Mouse (Mus musculus) lung, embryonic 14.5 days (tissue): ENCODE data around the gene Mmp11. TPM values are rescaled to one million over a fixed set of nuclear protein-coding genes. Genes with fewer than 3 reads are reported as not detected.
A peak's percentile ranks its signal among the peaks of the same experiment; 100 is the strongest.

ENCODE experiments used
- ATAC-seq: fragments of 200-750 bp; cut with Nextera tagmentation; 2 replicates; pipeline ENCODE4 v1.8.0; 2017; ENCODE audit warnings: mild to moderate bottlenecking, moderate TSS enrichment, moderate library complexity; ENCODE audit not compliant: insufficient read depth
- DNase-seq: peaks from one replicate; pipeline ENCODE4 v3.0.0-alpha.2; 2015
- H3K27ac ChIP-seq: fragments of 300-500 bp; sonication (generic); 2 replicates; pipeline ENCODE4 v1.5.1; 2014; ENCODE audit warnings: low read depth, mild to moderate bottlenecking, moderate library complexity
- H3K27me3 ChIP-seq: fragments of 300-500 bp; sonication (generic); 2 replicates; pipeline ENCODE4 v1.6.1; 2014; ENCODE audit warnings: low read length, control low read depth; ENCODE audit not compliant: insufficient read depth
- H3K36me3 ChIP-seq: fragments of 300-500 bp; sonication (generic); 2 replicates; pipeline ENCODE4 v1.6.1; 2014; ENCODE audit warnings: control low read depth; ENCODE audit not compliant: insufficient read depth
- H3K4me1 ChIP-seq: fragments of 300-500 bp; sonication (generic); 2 replicates; pipeline ENCODE4 v1.6.1; 2014; ENCODE audit warnings: antibody characterized with exemption, control low read depth; ENCODE audit not compliant: insufficient read depth
- H3K4me2 ChIP-seq: fragments of 300-500 bp; sonication (generic); 2 replicates; pipeline ENCODE4 v1.6.1; 2014; ENCODE audit warnings: mild to moderate bottlenecking
- H3K4me3 ChIP-seq: fragments of 300-500 bp; sonication (generic); 2 replicates; pipeline ENCODE4 v1.5.1; 2014; ENCODE audit warnings: low read depth, low read length
- H3K9ac ChIP-seq: fragments of 300-500 bp; sonication (generic); 2 replicates; pipeline ENCODE4 v1.6.1; 2014
- H3K9me3 ChIP-seq: fragments of 300-500 bp; sonication (generic); 2 replicates; pipeline ENCODE4 v1.6.1; 2016; ENCODE audit warnings: low read depth, low read length, control low read depth
- CTCF ChIP-seq: IDR thresholded peaks from 2 replicates; pipeline ENCODE4 v1.5.1; 2016; ENCODE audit warnings: antibody characterized with exemption, low read depth
- WGBS: fragments of 180-500 bp; shearing (Covaris S2); extraction: QIAGEN DNeasy Blood & Tissue Kit; methylation state at CpG from one replicate; pipeline ENCODE4 v1.1.7; 2014; 5-methylcytosine and 5-hydroxymethylcytosine counted together
- polyA plus RNA-seq: library from polyadenylated mRNA; unstranded; fragments of >200 nt; fragmentation: Nextera tagmentation; extraction: Ambion mirVana; gene quantifications from 2 replicates; pipeline ENCODE4 v1.2.1, GENCODE M21; 2014

Mmp11 gene
- polyA plus RNA-seq, 1 experiment from 2014 or later = 61.9 TPM

DNA sequence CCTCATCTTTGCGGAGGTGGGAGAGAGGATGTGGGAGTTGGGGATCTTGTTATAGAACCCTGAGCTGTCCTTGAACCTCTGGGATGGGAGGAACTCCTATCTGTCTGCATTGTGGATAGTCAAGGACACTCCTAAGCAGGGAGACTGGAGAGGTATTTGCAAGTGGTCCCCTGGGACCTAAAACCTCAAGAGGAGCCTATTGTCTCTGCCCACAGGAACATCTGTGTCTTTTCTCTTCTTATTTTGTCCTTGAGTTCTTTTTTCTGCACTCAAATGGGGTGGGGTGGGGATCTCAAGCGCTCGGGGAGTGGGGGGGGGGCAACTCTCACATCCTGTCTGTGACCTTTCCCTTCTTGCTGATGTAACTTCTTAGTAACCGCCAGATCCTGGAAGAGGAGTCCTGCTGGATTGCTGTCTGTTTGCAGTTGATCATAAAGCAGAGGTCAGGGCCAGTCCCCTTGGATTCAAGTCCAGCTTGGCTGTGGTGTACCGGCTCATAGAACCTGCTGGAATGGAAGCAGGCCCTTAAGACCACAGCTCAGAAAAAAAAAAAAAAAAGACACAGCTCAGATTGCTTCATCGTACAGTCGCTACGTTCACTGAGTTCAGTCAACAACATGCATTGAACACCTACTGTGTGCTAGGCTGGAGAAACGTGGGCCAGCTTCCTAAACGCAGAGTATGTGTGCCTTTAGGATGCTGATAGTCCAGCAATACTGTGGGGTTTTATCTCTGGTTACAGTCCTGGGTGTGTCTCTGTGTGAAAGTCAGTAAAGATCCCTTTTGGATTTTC is 1.8 kb upstream of the Mmp11 start:
- WGBS = 56% methylated on average over 10 of the region's 10 CpGs
- DNase-seq (no peak), ATAC-seq (no peak)
- no peak for TF ChIP-seq CTCF
- Histone ChIP-seq H3K4me1 (peaks cover 3% of the 10 kb centered on the region; the same call in 1 of the 2 replicates), H3K9ac (no peak overlapping the region), H3K9me3 (no peaks in the 10 kb centered on the region), H3K36me3 (no peaks in the 10 kb centered on the region), H3K4me3 (no peak overlapping the region), H3K27me3 (peaks cover 18% of the 10 kb centered on the region), H3K4me2 (0 out of 2 replicates have a peak overlapping the region, but pooled peaks have one; percentile 76), H3K27ac (no peak overlapping the region)

DNA sequence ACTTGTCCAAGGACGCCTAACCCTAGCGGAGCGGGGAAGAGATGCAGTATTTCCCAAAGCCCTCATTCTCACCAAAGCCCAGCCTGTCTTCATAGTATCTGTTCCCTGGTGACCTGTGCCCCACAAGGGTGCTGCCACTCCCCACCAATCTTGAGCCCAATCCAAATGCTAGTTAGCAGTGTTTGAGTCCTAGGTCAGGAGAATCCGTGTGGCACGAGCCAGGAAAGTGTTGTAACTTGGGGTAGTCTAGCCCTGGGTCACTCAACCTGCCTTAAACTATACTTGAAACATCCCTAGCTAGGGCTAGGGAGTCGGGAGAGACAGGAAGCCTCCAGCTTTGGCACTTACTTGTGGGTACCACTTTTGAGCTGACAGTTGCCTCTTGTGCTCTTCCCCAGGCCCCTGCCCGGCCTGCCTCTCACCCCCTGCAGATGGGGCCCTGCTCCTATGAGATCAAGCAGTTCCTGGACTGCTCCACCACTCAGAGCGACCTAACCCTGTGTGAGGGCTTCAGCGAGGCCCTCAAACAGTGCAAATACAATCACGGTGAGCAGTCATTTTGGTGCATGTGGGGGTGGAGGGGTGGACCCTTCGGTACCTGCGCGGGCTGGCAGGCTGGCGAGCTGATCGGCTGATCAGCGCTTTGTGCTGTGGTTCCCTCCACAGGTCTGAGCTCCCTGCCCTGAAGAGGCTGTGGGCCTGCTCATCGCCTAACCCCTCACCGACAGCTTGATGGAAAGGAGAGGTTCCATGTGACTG is 792 bp upstream of the Mmp11 start:
- Histone ChIP-seq H3K27me3 (peaks cover 18% of the 10 kb centered on the region), H3K4me2 (peak overlapping the region; percentile 76), H3K27ac (peak overlapping the region; percentile 10; the same call in 1 of the 2 replicates), H3K4me1 (peaks cover 7% of the 10 kb centered on the region; the same call in 1 of the 2 replicates), H3K4me3 (no peak overlapping the region; the same call in 1 of the 2 replicates), H3K9ac (no peak overlapping the region), H3K36me3 (no peaks in the 10 kb centered on the region), H3K9me3 (no peaks in the 10 kb centered on the region)
- 40% methylated on average over 18 of the region's 18 CpGs for WGBS
- no peak for DNase-seq
- ATAC-seq = no peak
- TF ChIP-seq CTCF = no peak

DNA sequence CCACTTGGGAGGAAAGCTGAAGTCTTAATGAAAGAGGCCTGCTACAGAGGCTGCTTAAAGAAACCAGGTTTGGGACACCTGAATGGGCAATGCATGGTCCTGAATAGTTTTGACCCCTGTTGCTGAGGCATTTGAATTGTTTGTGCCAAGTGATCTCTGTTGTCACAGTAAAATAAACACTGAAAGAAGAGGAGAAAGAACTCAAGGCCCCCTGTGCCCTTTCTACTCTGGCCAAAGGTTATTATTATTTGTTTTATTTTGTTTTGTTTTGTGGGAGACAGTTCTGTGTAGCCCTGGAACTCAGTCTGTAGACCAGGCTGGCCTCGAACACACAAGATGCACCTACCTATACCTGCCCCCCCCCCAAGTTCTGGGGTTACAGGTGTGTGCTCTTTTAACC is 1.3 kb downstream of the Mmp11 start:
- H3K27me3 ChIP-seq = peaks cover 21% of the 10 kb centered on the region
- H3K4me3 ChIP-seq = peak overlapping the region; percentile 55; the same call in 1 of the 2 replicates
- WGBS = 44% methylated on average over 1 of the region's 1 CpGs
- no peaks in the 10 kb centered on the region for H3K36me3 ChIP-seq
- H3K4me1 ChIP-seq = peaks cover 19% of the 10 kb centered on the region
- no peak overlapping the region for H3K9ac ChIP-seq
- no peak for TF ChIP-seq CTCF
- H3K27ac ChIP-seq = no peak overlapping the region
- DNase-seq (no peak), ATAC-seq (no peak)
- no peaks in the 10 kb centered on the region for H3K9me3 ChIP-seq
- H3K4me2 ChIP-seq = peak overlapping the region; percentile 76

DNA sequence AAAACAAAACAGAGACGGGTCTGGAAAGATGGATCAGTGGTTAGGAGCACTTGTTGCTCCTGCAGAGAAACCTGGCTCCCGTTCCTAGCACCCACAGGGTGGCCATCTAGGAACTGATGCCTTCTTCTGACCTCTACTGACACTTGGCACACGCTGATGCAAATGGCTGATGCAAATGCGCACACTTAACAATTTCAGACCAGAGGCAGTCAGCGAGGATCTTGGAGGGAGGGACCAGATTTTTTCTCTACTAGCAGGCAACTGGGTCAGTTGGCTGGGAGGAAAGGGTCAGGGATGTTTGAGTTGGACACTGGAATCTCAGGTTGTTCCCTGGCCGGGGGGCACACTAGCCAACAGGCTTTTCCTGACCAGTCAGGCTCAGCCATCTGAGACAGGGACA is 3.4 kb downstream of the Mmp11 start, which contains the start of gene Chchd10:
TSS of gene Chchd10 (plus strand) at position 240 of the 400 bp plus-strand sequence.
- 28% methylated on average over 6 of the region's 6 CpGs for WGBS
- H3K27me3 ChIP-seq = peaks cover 21% of the 10 kb centered on the region
- TF ChIP-seq CTCF = no peak
- peak within 1 kb of the TSS; percentile 79 for H3K9ac ChIP-seq
- H3K27ac ChIP-seq = peak within 1 kb of the TSS; percentile 80
- no peaks in the 10 kb centered on the region for H3K9me3 ChIP-seq
- H3K4me3 ChIP-seq = peak within 1 kb of the TSS; percentile 64
- peaks cover 1% of the 10 kb centered on the region; the same call in 1 of the 2 replicates for H3K36me3 ChIP-seq
- H3K4me1 ChIP-seq = peaks cover 19% of the 10 kb centered on the region
- DNase-seq = no peak
- peak within 1 kb of the TSS; percentile 95 for H3K4me2 ChIP-seq
- ATAC-seq = no peak

DNA sequence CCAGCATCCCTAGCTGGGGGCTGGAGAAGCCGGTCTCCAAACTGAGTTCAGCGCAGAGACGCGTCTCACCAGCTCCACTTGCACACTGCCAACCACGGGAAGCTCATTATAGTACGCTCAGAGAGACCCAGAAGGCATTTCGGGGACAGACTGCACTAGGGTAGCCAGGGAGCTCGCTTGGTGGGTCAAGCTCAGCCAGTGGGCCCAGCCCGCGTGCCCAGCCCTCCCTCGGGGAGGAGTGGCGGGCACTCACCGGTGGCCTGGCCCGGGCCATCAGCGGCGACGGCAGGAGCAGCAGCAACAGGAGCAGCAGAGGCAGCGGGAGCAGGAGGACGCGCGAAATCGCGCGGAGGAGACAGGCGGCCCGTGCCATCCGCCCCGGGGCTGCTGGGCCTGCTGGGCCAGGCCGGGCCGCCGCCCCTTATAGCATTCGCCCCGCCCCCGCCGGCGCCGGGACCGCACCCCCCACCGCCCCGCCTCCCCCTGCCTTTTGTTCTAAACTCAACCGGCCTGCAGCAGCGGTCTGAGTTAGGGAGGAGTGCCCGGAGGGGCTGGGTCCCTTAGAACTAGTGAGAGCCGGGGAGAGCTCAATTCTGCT is 4.1 kb downstream of the Mmp11 start:
- H3K36me3 ChIP-seq = peaks cover 8% of the 10 kb centered on the region; the same call in 1 of the 2 replicates
- H3K4me2 ChIP-seq = peak overlapping the region; percentile 95
- H3K4me3 ChIP-seq = peak overlapping the region; percentile 64
- peak overlapping the region; percentile 79 for H3K9ac ChIP-seq
- peaks cover 21% of the 10 kb centered on the region for H3K27me3 ChIP-seq
- 2% methylated on average over 40 of the region's 44 CpGs for WGBS
- peak overlapping the region; percentile 80 for H3K27ac ChIP-seq
- TF ChIP-seq CTCF = no peak
- ATAC-seq (peak; percentile 65), DNase-seq (peak; percentile 77)
- peaks cover 19% of the 10 kb centered on the region for H3K4me1 ChIP-seq
- H3K9me3 ChIP-seq = no peaks in the 10 kb centered on the region

DNA sequence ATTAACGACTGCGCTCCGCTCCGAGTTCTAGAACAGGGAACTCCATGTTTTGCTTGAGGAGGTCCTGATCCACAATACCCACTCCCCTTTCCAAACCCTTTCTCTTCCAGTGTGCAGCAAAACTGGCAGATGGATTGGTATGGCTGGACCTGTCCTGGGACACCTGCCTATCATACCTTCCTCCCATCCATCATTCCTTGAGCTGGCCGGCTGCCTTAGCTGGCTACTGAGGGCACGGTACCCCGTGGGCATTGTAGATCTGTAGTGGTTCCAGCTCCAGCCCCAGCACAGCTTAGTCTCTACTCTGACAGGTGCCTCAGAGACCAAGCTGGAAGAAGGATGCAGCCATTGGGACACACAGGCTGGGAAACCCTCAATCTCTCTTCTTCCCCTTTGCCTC is 5.0 kb downstream of the Mmp11 start:
- TF ChIP-seq CTCF = no peak
- no peaks in the 10 kb centered on the region for H3K9me3 ChIP-seq
- WGBS = 14% methylated on average over 7 of the region's 7 CpGs
- no peak for ATAC-seq
- H3K27ac ChIP-seq = no peak overlapping the region
- DNase-seq = no peak
- H3K27me3 ChIP-seq = peaks cover 15% of the 10 kb centered on the region
- H3K4me2 ChIP-seq = peak overlapping the region; percentile 95
- H3K36me3 ChIP-seq = peaks cover 17% of the 10 kb centered on the region
- peak overlapping the region; percentile 79 for H3K9ac ChIP-seq
- peaks cover 19% of the 10 kb centered on the region for H3K4me1 ChIP-seq
- H3K4me3 ChIP-seq = peak overlapping the region; percentile 64
